Mouse (Mus musculus) limb, embryonic 14.5 days (tissue): ENCODE results near the gene Setd7. TPM values are rescaled to one million over a fixed set of nuclear protein-coding genes. Genes with fewer than 3 reads are reported as not detected.

Experiments
- ATAC-seq: fragments of 200-750 bp; cut with Nextera tagmentation; 2 replicates; pipeline ENCODE4 v1.8.0; 2017; ENCODE audit warnings: low read depth, moderate number of reproducible peaks, moderate TSS enrichment; ENCODE audit not compliant: low FRiP score
- DNase-seq: peaks from one replicate; pipeline ENCODE4 v3.0.0-alpha.2; 2015; ENCODE audit warnings: low spot score
- H3K27ac ChIP-seq: fragments of 300-500 bp; sonication (generic); replicated peaks from 2 replicates; pipeline ENCODE4 v1.5.1; 2014; ENCODE audit warnings: low read depth, mild to moderate bottlenecking, low read length, moderate library complexity, mixed read lengths
- H3K27me3 ChIP-seq: fragments of 300-500 bp; sonication (generic); 2 replicates; pipeline ENCODE4 v1.6.1; 2014; ENCODE audit warnings: low read length, mixed read lengths; ENCODE audit not compliant: control insufficient read depth, insufficient read depth
- H3K36me3 ChIP-seq: fragments of 300-500 bp; sonication (generic); 2 replicates; pipeline ENCODE4 v1.6.1; 2014; ENCODE audit warnings: mild to moderate bottlenecking, low read length, moderate library complexity, mixed read lengths; ENCODE audit not compliant: control insufficient read depth, insufficient read depth
- H3K4me1 ChIP-seq: fragments of 300-500 bp; sonication (generic); 2 replicates; pipeline ENCODE4 v1.6.1; 2014; ENCODE audit warnings: antibody characterized with exemption, low read length, mixed read lengths; ENCODE audit not compliant: control insufficient read depth, insufficient read depth
- H3K4me2 ChIP-seq: fragments of 300-500 bp; sonication (generic); replicated peaks from 2 replicates; pipeline ENCODE4 v1.6.1; 2014; ENCODE audit warnings: low read depth, mild to moderate bottlenecking, low read length, moderate library complexity; ENCODE audit not compliant: severe bottlenecking
- H3K4me3 ChIP-seq: fragments of 300-500 bp; sonication (generic); replicated peaks from 2 replicates; pipeline ENCODE4 v1.5.1; 2014; ENCODE audit warnings: low read length
- H3K9ac ChIP-seq: fragments of 300-500 bp; sonication (generic); 2 replicates; pipeline ENCODE4 v1.6.1; 2014; ENCODE audit warnings: mild to moderate bottlenecking, low read depth, low read length, moderate library complexity; ENCODE audit not compliant: severe bottlenecking
- H3K9me3 ChIP-seq: fragments of 300-500 bp; sonication (generic); 2 replicates; pipeline ENCODE4 v1.6.1; 2016; ENCODE audit warnings: low read length; ENCODE audit not compliant: control insufficient read depth
- POLR2A ChIP-seq: fragments of 200-500 bp; IDR thresholded peaks from 2 replicates; pipeline ENCODE4 v1.8.0; 2012; ENCODE audit warnings: inconsistent platforms, mild to moderate bottlenecking, moderate library complexity, borderline replicate concordance; ENCODE audit not compliant: insufficient read depth, insufficient read length; ENCODE audit errors: extremely low read depth
- WGBS: fragments of 180-500 bp; shearing (Covaris S2); extraction: QIAGEN DNeasy Blood & Tissue Kit; methylation state at CpG from one replicate; pipeline ENCODE4 v1.1.7; 2014; 5-methylcytosine and 5-hydroxymethylcytosine counted together
- polyA plus RNA-seq, 2 experiments: library from polyadenylated mRNA; depleted of rRNA in 1 of 2; stranded (reverse) in 1 of 2; unstranded in 1 of 2; fragments of >200 nt; fragmentation: Nextera tagmentation in 1 of 2; extraction: Ambion mirVana in 1 of 2; gene quantifications; 2 replicates each; pipeline versions ENCODE4 v1.2.1 to v1.2.3; 2012 to 2014

Setd7 gene
- polyA plus RNA-seq, 2 experiments = 6.1 to 19.6 TPM

GRCm38 (mm10) chr3:51490088-51490753 lies 70.5 kb downstream of the Setd7 start:
- Histone ChIP-seq H3K9me3 (no peaks in the 10 kb centered on the region), H3K4me2 (no peak overlapping the region), H3K4me1 (peaks cover 10% of the 10 kb centered on the region), H3K27me3 (no peaks in the 10 kb centered on the region), H3K9ac (no peak overlapping the region), H3K27ac (0 out of 2 replicates have a peak overlapping the region, but pooled peaks have one; percentile 13), H3K36me3 (peaks cover 30% of the 10 kb centered on the region), H3K4me3 (no peak overlapping the region)
- no peak for ATAC-seq
- TF ChIP-seq POLR2A = no peak
- WGBS = 77% methylated on average over 7 of the region's 7 CpGs
- no peak for DNase-seq

DNA sequence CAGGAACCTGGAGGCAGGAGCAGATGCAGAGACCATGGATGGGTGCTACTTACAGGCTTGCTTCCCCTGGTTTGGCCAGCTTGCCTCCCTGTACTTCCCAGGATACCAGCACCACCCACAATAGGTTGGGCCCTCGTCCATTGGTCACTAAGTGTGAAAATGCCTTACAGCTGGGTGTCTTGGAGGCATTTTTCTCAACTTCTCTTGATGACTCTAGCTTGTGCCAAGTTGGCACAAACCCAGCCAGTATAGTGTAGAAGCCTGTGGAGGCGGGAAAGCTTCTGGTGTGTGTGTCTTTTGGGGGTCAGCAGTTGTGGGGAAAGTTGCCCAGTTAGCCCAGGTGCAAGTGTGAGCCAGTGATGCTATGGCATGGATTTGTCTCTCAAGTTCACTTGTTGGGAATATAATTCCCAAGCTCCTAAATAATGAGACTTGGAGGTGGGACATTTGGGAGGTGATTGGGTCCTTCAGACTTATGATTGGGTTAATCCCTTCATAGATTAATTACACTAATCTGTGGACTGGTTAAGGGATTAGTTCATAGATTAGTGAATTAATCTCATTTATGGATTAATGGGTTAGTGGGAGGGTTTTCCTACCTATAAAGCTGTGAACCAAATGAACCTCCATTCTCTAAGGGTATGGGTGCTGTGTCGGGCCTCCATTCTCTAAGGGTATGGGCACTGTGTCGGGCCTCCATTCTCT lies 74.0 kb downstream of the Setd7 start:
- Histone ChIP-seq H3K4me3 (no peak overlapping the region), H3K27ac (no peak overlapping the region), H3K4me2 (no peak overlapping the region), H3K9ac (no peak overlapping the region), H3K4me1 (peaks cover 21% of the 10 kb centered on the region), H3K36me3 (0 out of 2 replicates have a peak, but pooled peaks cover 1% of the 10 kb centered on the region), H3K9me3 (no peaks in the 10 kb centered on the region), H3K27me3 (no peaks in the 10 kb centered on the region)
- 88% methylated on average over 4 of the region's 4 CpGs for WGBS
- no peak for TF ChIP-seq POLR2A
- no peak for DNase-seq
- no peak for ATAC-seq

DNA sequence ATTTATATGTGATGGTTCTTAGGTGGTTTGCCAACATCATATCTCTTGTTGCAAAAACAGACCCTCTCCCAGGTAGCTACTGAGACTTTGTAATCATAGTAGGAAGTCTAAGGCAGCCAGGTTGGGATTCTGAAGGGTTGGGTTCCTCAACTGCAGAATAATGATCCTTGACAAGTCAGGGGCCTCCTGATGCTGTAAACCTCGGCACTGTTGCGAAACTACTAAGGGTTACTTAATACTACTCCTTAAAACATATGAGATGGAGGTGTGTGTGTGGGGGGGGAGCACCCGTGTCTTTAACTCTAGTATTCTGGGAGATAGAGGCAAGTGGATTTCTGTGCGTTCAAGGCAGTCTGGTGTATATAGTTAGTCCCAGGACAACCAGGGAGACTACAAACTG lies 75.3 kb downstream of the Setd7 start:
- H3K9me3 ChIP-seq = no peaks in the 10 kb centered on the region
- no peaks in the 10 kb centered on the region for H3K36me3 ChIP-seq
- WGBS = 40% methylated on average over 4 of the region's 4 CpGs
- H3K4me1 ChIP-seq = peaks cover 21% of the 10 kb centered on the region
- TF ChIP-seq POLR2A = no peak
- no peak for DNase-seq
- H3K27ac ChIP-seq = no peak overlapping the region
- no peaks in the 10 kb centered on the region for H3K27me3 ChIP-seq
- no peak for ATAC-seq
- peak overlapping the region; percentile 77 for H3K4me2 ChIP-seq
- H3K9ac ChIP-seq = peak overlapping the region; percentile 92
- peak overlapping the region; percentile 80 for H3K4me3 ChIP-seq

DNA sequence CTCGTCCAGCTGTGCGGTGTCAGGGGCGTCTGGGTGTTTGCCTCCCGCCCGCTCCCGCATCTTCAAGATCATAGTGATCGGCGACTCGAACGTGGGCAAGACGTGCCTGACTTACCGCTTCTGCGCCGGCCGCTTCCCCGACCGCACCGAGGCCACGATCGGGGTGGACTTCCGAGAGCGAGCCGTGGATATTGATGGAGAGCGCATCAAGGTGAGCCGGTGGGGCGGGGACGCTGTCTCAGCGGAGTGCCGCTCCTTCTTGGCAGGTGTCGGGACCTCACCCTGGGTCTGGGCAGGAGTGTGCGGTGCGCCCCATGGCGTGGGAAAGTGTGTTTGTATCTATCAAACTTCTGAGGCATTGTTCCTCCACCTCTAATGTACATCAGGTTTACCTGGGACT lies 76.3 kb downstream of the Setd7 start:
- Histone ChIP-seq H3K9ac (peak overlapping the region; percentile 92), H3K27ac (peak overlapping the region; percentile 94), H3K27me3 (no peaks in the 10 kb centered on the region), H3K9me3 (no peaks in the 10 kb centered on the region), H3K36me3 (no peaks in the 10 kb centered on the region), H3K4me3 (peak overlapping the region; percentile 80), H3K4me2 (peak overlapping the region; percentile 77), H3K4me1 (peaks cover 21% of the 10 kb centered on the region)
- no peak for TF ChIP-seq POLR2A
- ATAC-seq = peak; percentile 9; the same call in 1 of the 2 replicates
- under 1% methylated on average over 29 of the region's 33 CpGs for WGBS
- DNase-seq = no peak

DNA sequence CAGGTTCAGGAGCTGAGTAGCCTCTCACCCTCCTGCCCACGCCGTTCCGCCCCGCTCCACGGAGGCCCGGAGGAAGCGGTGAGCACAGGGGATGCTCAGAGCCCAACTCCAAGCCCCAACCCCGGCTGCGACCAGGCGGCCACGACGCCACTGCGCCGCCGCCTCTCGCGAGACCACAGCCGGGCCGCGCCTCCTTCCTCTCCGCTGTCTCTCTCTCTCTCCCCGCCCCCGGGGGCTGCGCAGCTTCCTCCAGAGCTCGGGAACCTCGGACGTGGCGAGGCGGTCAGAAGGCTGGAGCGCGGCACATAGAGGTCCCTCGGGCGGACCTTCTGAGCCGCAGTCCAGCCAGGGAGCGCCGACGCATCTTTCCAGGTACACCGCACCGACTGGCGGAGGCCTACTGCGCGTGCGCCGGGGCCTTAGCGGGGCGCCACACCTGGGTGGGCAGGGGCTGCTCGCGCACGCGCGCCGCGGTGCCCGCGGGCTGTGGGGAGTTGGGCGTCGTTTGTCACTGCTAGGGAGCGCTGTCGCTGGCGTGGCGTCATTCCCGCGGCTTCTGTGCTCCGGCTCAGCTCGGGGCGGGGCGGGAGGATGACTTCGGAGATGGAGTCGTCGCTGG lies 76.8 kb downstream of the Setd7 start, which contains the start of gene Rab33b:
Rab33b (plus strand) TSS at position 180 of the 619 bp plus-strand sequence.
- no peaks in the 10 kb centered on the region for H3K27me3 ChIP-seq
- peak; percentile 95 for ATAC-seq
- 5% methylated on average over 30 of the region's 70 CpGs for WGBS

More for the DNA sequence above, 76.8 kb downstream of the Setd7 start, which contains the start of gene Rab33b:
- Histone ChIP-seq H3K4me1 (peaks cover 21% of the 10 kb centered on the region), H3K36me3 (no peaks in the 10 kb centered on the region), H3K9me3 (no peaks in the 10 kb centered on the region), H3K4me2 (peak within 1 kb of the TSS; percentile 77), H3K9ac (peak within 1 kb of the TSS; percentile 92), H3K27ac (peak within 1 kb of the TSS; percentile 94), H3K4me3 (peak within 1 kb of the TSS; percentile 80)
- peak; percentile 96 for DNase-seq
- TF ChIP-seq POLR2A = peak; percentile 98
